Mouse (Mus musculus): ENCODE results near the gene Enpp1.

DNA sequence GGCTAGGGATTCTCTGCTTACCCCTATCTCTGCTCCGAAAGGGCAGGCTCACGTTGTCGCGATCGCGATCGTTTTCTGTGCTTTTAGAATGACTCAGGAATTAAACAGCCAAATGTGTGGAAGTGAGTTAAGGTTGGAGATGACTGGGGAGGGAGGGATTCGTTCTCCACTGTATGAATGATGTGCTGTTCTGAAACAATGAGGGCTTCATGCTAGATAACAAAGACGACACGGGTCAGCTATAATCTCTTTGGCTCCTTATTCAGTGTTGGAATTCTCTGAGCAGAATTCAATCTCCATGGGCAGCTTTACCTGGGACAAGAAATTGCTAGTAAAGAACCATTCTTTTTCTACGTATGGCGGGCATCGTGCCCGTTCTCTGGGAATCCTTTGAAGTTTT, 6.1 kb upstream of the Enpp1 start:
- TF ChIP-seq CTCF (IDR thresholded peaks at IDR 0.05; ENCODE audit: borderline replicate concordance, insufficient read depth, low read length) (no peak), POLR2A (IDR thresholded peaks at IDR 0.05; ENCODE audit: low read depth, low read length) (no peak)

Data from embryonic fibroblast, embryonic 13.5 days (primary cell).